Mouse (Mus musculus) midbrain, embryonic 10.5 days (tissue): ENCODE measurements around the gene Slc25a33. TPM values are rescaled to one million over a fixed set of nuclear protein-coding genes. Genes with fewer than 3 reads are reported as not detected.

Experiments used
- DNase-seq: peaks from one replicate; pipeline ENCODE4 v3.0.0-alpha.2; 2017; ENCODE audit warnings: low spot score
- H3K27ac ChIP-seq: fragments of 300-500 bp; sonication (generic); replicated peaks from 2 replicates; pipeline ENCODE4 v1.5.1; 2016; ENCODE audit warnings: mild to moderate bottlenecking
- H3K27me3 ChIP-seq: fragments of 300-500 bp; sonication (generic); 2 replicates; pipeline ENCODE4 v1.6.1; 2016; ENCODE audit warnings: low read depth, mild to moderate bottlenecking; ENCODE audit not compliant: poor library complexity, severe bottlenecking
- H3K36me3 ChIP-seq: fragments of 300-500 bp; sonication (generic); 2 replicates; pipeline ENCODE4 v1.6.1; 2016; ENCODE audit warnings: mild to moderate bottlenecking, moderate library complexity
- H3K4me1 ChIP-seq: fragments of 300-500 bp; sonication (generic); 2 replicates; pipeline ENCODE4 v1.6.1; 2016
- H3K4me3 ChIP-seq: fragments of 300-500 bp; sonication (generic); 2 replicates; pipeline ENCODE4 v1.5.1; 2016; ENCODE audit warnings: mild to moderate bottlenecking, moderate library complexity
- H3K9me3 ChIP-seq: fragments of 300-500 bp; sonication (generic); replicated peaks from 2 replicates; pipeline ENCODE4 v1.6.1; 2016; ENCODE audit warnings: mild to moderate bottlenecking
- WGBS: fragments of 180-500 bp; shearing (Covaris S2); methylation state at CpG from one replicate; pipeline ENCODE4 v1.1.7; 2016; 5-methylcytosine and 5-hydroxymethylcytosine counted together
- polyA plus RNA-seq: library from polyadenylated mRNA; unstranded; fragments of >200 nt; fragmentation: Nextera tagmentation; extraction: Ambion mirVana; gene quantifications from 2 replicates; pipeline ENCODE4 v1.2.1, GENCODE M21; 2016

The Slc25a33 gene
- polyA plus RNA-seq, 1 experiment from 2014 or later = 18.0 TPM

GRCm38 (mm10) chr4:149742011-149742530, 32.0 kb downstream of the Slc25a33 start:
- Histone ChIP-seq H3K9me3 (no peaks in the 10 kb centered on the region), H3K27ac (no peak overlapping the region), H3K4me1 (peaks cover 10% of the 10 kb centered on the region), H3K36me3 (peaks cover 46% of the 10 kb centered on the region), H3K27me3 (peaks cover 6% of the 10 kb centered on the region; the same call in 1 of the 2 replicates), H3K4me3 (no peak overlapping the region)
- DNase-seq = no peak
- WGBS = 95% methylated on average over 14 of the region's 14 CpGs

GRCm38 (mm10) chr4:149740301-149740700, 33.8 kb downstream of the Slc25a33 start:
- no peak for DNase-seq
- H3K9me3 ChIP-seq = no peaks in the 10 kb centered on the region
- H3K4me3 ChIP-seq = no peak overlapping the region
- H3K36me3 ChIP-seq = peaks cover 49% of the 10 kb centered on the region
- no peak overlapping the region for H3K27ac ChIP-seq
- 91% methylated on average over 7 of the region's 7 CpGs for WGBS
- peaks cover 28% of the 10 kb centered on the region for H3K4me1 ChIP-seq
- peaks cover 6% of the 10 kb centered on the region; the same call in 1 of the 2 replicates for H3K27me3 ChIP-seq

- Histone ChIP-seq H3K9me3 (no peaks in the 10 kb centered on the region), H3K27me3 (peaks cover 6% of the 10 kb centered on the region; the same call in 1 of the 2 replicates), H3K4me1 (peaks cover 36% of the 10 kb centered on the region), H3K4me3 (no peak overlapping the region), H3K36me3 (peaks cover 46% of the 10 kb centered on the region), H3K27ac (no peak overlapping the region)
- no peak for DNase-seq
- WGBS = 83% methylated on average over 5 of the region's 5 CpGs
These were observed 34.6 kb downstream of the Slc25a33 start for GRCm38 (mm10) chr4:149739478-149739877.

GRCm38 (mm10) chr4:149737383-149738324, 36.4 kb downstream of the Slc25a33 start, which contains the start of gene Tmem201:
Gene Tmem201 (minus strand): TSS chr4:149738044.
- Histone ChIP-seq H3K4me3 (peak within 1 kb of the TSS; percentile 87), H3K36me3 (peaks cover 37% of the 10 kb centered on the region), H3K9me3 (no peaks in the 10 kb centered on the region), H3K4me1 (peaks cover 54% of the 10 kb centered on the region), H3K27ac (peak within 1 kb of the TSS; percentile 96), H3K27me3 (peaks cover 6% of the 10 kb centered on the region; the same call in 1 of the 2 replicates)
- WGBS = under 1% methylated on average over 97 of the region's 97 CpGs
- peak; percentile 93 for DNase-seq

- H3K27me3 ChIP-seq = peaks cover 6% of the 10 kb centered on the region; the same call in 1 of the 2 replicates
- peak overlapping the region; percentile 87 for H3K4me3 ChIP-seq
- peaks cover 64% of the 10 kb centered on the region for H3K4me1 ChIP-seq
- DNase-seq = no peak
- H3K9me3 ChIP-seq = no peaks in the 10 kb centered on the region
- 56% methylated on average over 4 of the region's 4 CpGs for WGBS
- H3K36me3 ChIP-seq = peaks cover 35% of the 10 kb centered on the region
- peak overlapping the region; percentile 96 for H3K27ac ChIP-seq
These were observed 37.5 kb downstream of the Slc25a33 start for GRCm38 (mm10) chr4:149736581-149736980.

GRCm38 (mm10) chr4:149735624-149736250, 38.3 kb downstream of the Slc25a33 start:
- Histone ChIP-seq H3K4me1 (peaks cover 70% of the 10 kb centered on the region), H3K4me3 (peak overlapping the region; percentile 87), H3K9me3 (no peaks in the 10 kb centered on the region), H3K36me3 (peaks cover 37% of the 10 kb centered on the region), H3K27me3 (peaks cover 6% of the 10 kb centered on the region; the same call in 1 of the 2 replicates), H3K27ac (no peak overlapping the region)
- 86% methylated on average over 5 of the region's 5 CpGs for WGBS
- no peak for DNase-seq

- H3K4me3 ChIP-seq = no peak overlapping the region
- H3K9me3 ChIP-seq = no peaks in the 10 kb centered on the region
- peaks cover 45% of the 10 kb centered on the region for H3K36me3 ChIP-seq
- peaks cover 71% of the 10 kb centered on the region for H3K4me1 ChIP-seq
- WGBS = 91% methylated on average over 10 of the region's 10 CpGs
- peaks cover 6% of the 10 kb centered on the region; the same call in 1 of the 2 replicates for H3K27me3 ChIP-seq
- no peak for DNase-seq
- H3K27ac ChIP-seq = no peak overlapping the region
These were observed 39.2 kb downstream of the Slc25a33 start for GRCm38 (mm10) chr4:149734730-149735475.

GRCm38 (mm10) chr4:149734246-149734645, 39.8 kb downstream of the Slc25a33 start:
- Histone ChIP-seq H3K4me1 (peaks cover 71% of the 10 kb centered on the region), H3K36me3 (peaks cover 51% of the 10 kb centered on the region), H3K4me3 (no peak overlapping the region), H3K9me3 (no peaks in the 10 kb centered on the region), H3K27ac (peak overlapping the region; percentile 50; the same call in 1 of the 2 replicates), H3K27me3 (peaks cover 6% of the 10 kb centered on the region; the same call in 1 of the 2 replicates)
- 88% methylated on average over 6 of the region's 6 CpGs for WGBS
- no peak for DNase-seq

- DNase-seq = no peak
- peak overlapping the region; percentile 50; the same call in 1 of the 2 replicates for H3K27ac ChIP-seq
- H3K36me3 ChIP-seq = peaks cover 56% of the 10 kb centered on the region
- peaks cover 5% of the 10 kb centered on the region; the same call in 1 of the 2 replicates for H3K27me3 ChIP-seq
- WGBS = 72% methylated on average over 6 of the region's 6 CpGs
- H3K9me3 ChIP-seq = no peaks in the 10 kb centered on the region
- peaks cover 71% of the 10 kb centered on the region for H3K4me1 ChIP-seq
- no peak overlapping the region for H3K4me3 ChIP-seq
These were observed 40.3 kb downstream of the Slc25a33 start for GRCm38 (mm10) chr4:149733748-149734147.

- peaks cover 65% of the 10 kb centered on the region for H3K36me3 ChIP-seq
- H3K4me3 ChIP-seq = no peak overlapping the region
- H3K4me1 ChIP-seq = peaks cover 67% of the 10 kb centered on the region
- no peaks in the 10 kb centered on the region for H3K27me3 ChIP-seq
- H3K9me3 ChIP-seq = no peaks in the 10 kb centered on the region
- no peak for DNase-seq
- H3K27ac ChIP-seq = no peak overlapping the region
- 77% methylated on average over 10 of the region's 10 CpGs for WGBS
These were observed 41.3 kb downstream of the Slc25a33 start for GRCm38 (mm10) chr4:149732800-149733199.

GRCm38 (mm10) chr4:149732313-149732712, 41.8 kb downstream of the Slc25a33 start:
- Histone ChIP-seq H3K36me3 (peaks cover 70% of the 10 kb centered on the region), H3K27ac (no peak overlapping the region)
- 90% methylated on average over 3 of the region's 3 CpGs for WGBS

GRCm38 (mm10) chr4:149730827-149731226, 43.2 kb downstream of the Slc25a33 start:
- peaks cover 49% of the 10 kb centered on the region for H3K4me1 ChIP-seq
- H3K36me3 ChIP-seq = peaks cover 81% of the 10 kb centered on the region
- H3K4me3 ChIP-seq = no peak overlapping the region
- H3K9me3 ChIP-seq = no peaks in the 10 kb centered on the region
- H3K27me3 ChIP-seq = no peaks in the 10 kb centered on the region
- 85% methylated on average over 7 of the region's 7 CpGs for WGBS
- no peak for DNase-seq
- H3K27ac ChIP-seq = no peak overlapping the region

More at GRCm38 (mm10) chr4:149732313-149732712, 41.8 kb downstream of the Slc25a33 start:
- no peak overlapping the region for H3K4me3 ChIP-seq
- no peak for DNase-seq
- H3K9me3 ChIP-seq = no peaks in the 10 kb centered on the region
- H3K27me3 ChIP-seq = no peaks in the 10 kb centered on the region
- peaks cover 64% of the 10 kb centered on the region for H3K4me1 ChIP-seq
